Mouse (Mus musculus) embryonic facial prominence, embryonic 11.5 days (tissue): ENCODE results near the gene Trappc2l. TPM values are rescaled to one million over a fixed set of nuclear protein-coding genes. Genes with fewer than 3 reads are reported as not detected.
"Not testable (repeated sequence)": the region's sequence is repeated elsewhere in the genome, so short reads cannot be mapped to it uniquely, and the experiment has no call there.

Experiments used
- ATAC-seq: fragments of 200-750 bp; cut with Nextera tagmentation; replicated peaks from 2 replicates; pipeline ENCODE4 v1.8.0; 2017; ENCODE audit warnings: low read depth; ENCODE audit not compliant: insufficient number of reproducible peaks, low FRiP score, low TSS enrichment
- DNase-seq: peaks from one replicate; pipeline ENCODE4 v3.0.0-alpha.2; 2015; ENCODE audit warnings: low spot score
- H3K27ac ChIP-seq: fragments of 300-500 bp; sonication (generic); replicated peaks from 2 replicates; pipeline ENCODE4 v1.5.1; 2014; ENCODE audit warnings: mild to moderate bottlenecking, low read depth, low read length, control low read depth
- H3K27me3 ChIP-seq: fragments of 300-500 bp; sonication (generic); 2 replicates; pipeline ENCODE4 v1.6.1; 2014; ENCODE audit warnings: mild to moderate bottlenecking, low read length, moderate library complexity, mixed read lengths; ENCODE audit not compliant: control insufficient read depth, insufficient read depth
- H3K36me3 ChIP-seq: fragments of 300-500 bp; sonication (generic); replicated peaks from 2 replicates; pipeline ENCODE4 v1.6.1; 2014; ENCODE audit warnings: low read depth, mild to moderate bottlenecking, low read length, moderate library complexity, mixed read lengths; ENCODE audit not compliant: control insufficient read depth, insufficient read depth
- H3K4me1 ChIP-seq: fragments of 300-500 bp; sonication (generic); 2 replicates; pipeline ENCODE4 v1.6.1; 2014; ENCODE audit warnings: low read length, mixed read lengths; ENCODE audit not compliant: control insufficient read depth, insufficient read depth
- H3K4me2 ChIP-seq: fragments of 300-500 bp; sonication (generic); 2 replicates; pipeline ENCODE4 v1.6.1; 2014; ENCODE audit warnings: low read depth, mild to moderate bottlenecking, control low read depth, low read length, moderate library complexity
- H3K4me3 ChIP-seq: fragments of 300-500 bp; sonication (generic); 2 replicates; pipeline ENCODE4 v1.5.1; 2014; ENCODE audit warnings: low read depth, low read length, control low read depth
- H3K9ac ChIP-seq: fragments of 300-500 bp; sonication (generic); replicated peaks from 2 replicates; pipeline ENCODE4 v1.6.1; 2014; ENCODE audit warnings: mild to moderate bottlenecking, control low read depth, low read length
- H3K9me3 ChIP-seq: fragments of 300-500 bp; sonication (generic); replicated peaks from 2 replicates; pipeline ENCODE4 v1.6.1; 2016; ENCODE audit warnings: mild to moderate bottlenecking, low read length, inconsistent platforms, mixed read lengths; ENCODE audit not compliant: control insufficient read depth
- WGBS: fragments of 180-500 bp; shearing (Covaris S2); extraction: QIAGEN DNeasy Blood & Tissue Kit; methylation state at CpG from one replicate; pipeline ENCODE4 v1.1.7; 2014; 5-methylcytosine and 5-hydroxymethylcytosine counted together
- polyA plus RNA-seq: library from polyadenylated mRNA; unstranded; fragments of >200 nt; fragmentation: Nextera tagmentation; extraction: Ambion mirVana; gene quantifications from 2 replicates; pipeline ENCODE4 v1.2.1, GENCODE M21; 2014

Trappc2l gene
- polyA plus RNA-seq, 1 experiment from 2014 or later, result 38.1 TPM

GRCm38 (mm10) chr8:122622727-122623126 is 11.3 kb downstream of the Trappc2l start, which contains the start of gene Pabpn1l:
Pabpn1l (minus strand) TSS chr8:122622739.
- H3K4me1 ChIP-seq, result peaks cover 3% of the 10 kb centered on the region; the same call in 1 of the 2 replicates

GRCm38 (mm10) chr8:122623844-122624642 is 12.6 kb downstream of the Trappc2l start:
- no peak for ATAC-seq

More at GRCm38 (mm10) chr8:122622727-122623126, 11.3 kb downstream of the Trappc2l start, which contains the start of gene Pabpn1l:
- H3K4me3 ChIP-seq, result no peak within 1 kb of the TSS
- no peak within 1 kb of the TSS for H3K4me2 ChIP-seq
- H3K9me3 ChIP-seq, result no peaks in the 10 kb centered on the region
- H3K27me3 ChIP-seq, result no peaks in the 10 kb centered on the region
- no peak within 1 kb of the TSS for H3K9ac ChIP-seq
- WGBS, result 59% methylated on average over 6 of the region's 6 CpGs
- DNase-seq (no peak), ATAC-seq (no peak)
- H3K36me3 ChIP-seq, result no peaks in the 10 kb centered on the region
- no peak within 1 kb of the TSS for H3K27ac ChIP-seq

GRCm38 (mm10) chr8:122624653-122625052 is 13.2 kb downstream of the Trappc2l start:
- Histone ChIP-seq H3K27me3 (no peaks in the 10 kb centered on the region), H3K4me3 (no peak overlapping the region), H3K27ac (no peak overlapping the region), H3K9me3 (no peaks in the 10 kb centered on the region), H3K9ac (no peak overlapping the region), H3K4me2 (no peak overlapping the region), H3K4me1 (peaks cover 3% of the 10 kb centered on the region; the same call in 1 of the 2 replicates), H3K36me3 (no peaks in the 10 kb centered on the region)
- ATAC-seq, result no peak
- no peak for DNase-seq
- WGBS, result 71% methylated on average over 5 of the region's 5 CpGs

More at GRCm38 (mm10) chr8:122623844-122624642, 12.6 kb downstream of the Trappc2l start:
- no peaks in the 10 kb centered on the region for H3K36me3 ChIP-seq
- no peak for DNase-seq
- H3K9me3 ChIP-seq, result no peaks in the 10 kb centered on the region
- H3K4me3 ChIP-seq, result no peak overlapping the region
- H3K27me3 ChIP-seq, result no peaks in the 10 kb centered on the region
- no peak overlapping the region for H3K4me2 ChIP-seq
- peaks cover 3% of the 10 kb centered on the region; the same call in 1 of the 2 replicates for H3K4me1 ChIP-seq
- H3K9ac ChIP-seq, result no peak overlapping the region
- WGBS, result 90% methylated on average over 17 of the region's 17 CpGs
- no peak overlapping the region for H3K27ac ChIP-seq

GRCm38 (mm10) chr8:122625811-122626210 is 14.4 kb downstream of the Trappc2l start:
- no peak for DNase-seq
- Histone ChIP-seq H3K4me1 (no peaks in the 10 kb centered on the region; the same call in 1 of the 2 replicates), H3K9ac (no peak overlapping the region), H3K9me3 (no peaks in the 10 kb centered on the region), H3K27me3 (no peaks in the 10 kb centered on the region), H3K4me3 (no peak overlapping the region), H3K36me3 (no peaks in the 10 kb centered on the region), H3K27ac (no peak overlapping the region), H3K4me2 (no peak overlapping the region)
- ATAC-seq, result no peak
- 81% methylated on average over 9 of the region's 9 CpGs for WGBS

GRCm38 (mm10) chr8:122626896-122627295 is 15.5 kb downstream of the Trappc2l start:
- WGBS, result 67% methylated on average over 2 of the region's 2 CpGs
- no peak for ATAC-seq
- no peak overlapping the region for H3K4me3 ChIP-seq

GRCm38 (mm10) chr8:122629388-122629787 is 17.9 kb downstream of the Trappc2l start:
- Histone ChIP-seq H3K4me2 (no peak overlapping the region), H3K9ac (no peak overlapping the region), H3K9me3 (no peaks in the 10 kb centered on the region), H3K27ac (no peak overlapping the region), H3K36me3 (no peaks in the 10 kb centered on the region), H3K4me1 (no peaks in the 10 kb centered on the region; the same call in 1 of the 2 replicates), H3K27me3 (no peaks in the 10 kb centered on the region), H3K4me3 (no peak overlapping the region)
- DNase-seq (no peak), ATAC-seq (no peak)
- WGBS, result 17% methylated on average over 10 of the region's 10 CpGs

More at GRCm38 (mm10) chr8:122626896-122627295, 15.5 kb downstream of the Trappc2l start:
- Histone ChIP-seq H3K27ac (no peak overlapping the region), H3K9ac (no peak overlapping the region), H3K4me1 (no peaks in the 10 kb centered on the region; the same call in 1 of the 2 replicates), H3K4me2 (no peak overlapping the region), H3K9me3 (no peaks in the 10 kb centered on the region), H3K27me3 (no peaks in the 10 kb centered on the region), H3K36me3 (no peaks in the 10 kb centered on the region)
- DNase-seq, result no peak

GRCm38 (mm10) chr8:122630696-122631095 is 19.3 kb downstream of the Trappc2l start:
- H3K4me3 ChIP-seq, result peak overlapping the region; percentile 17
- ATAC-seq (no peak), DNase-seq (no peak)
- H3K9me3 ChIP-seq, result no peaks in the 10 kb centered on the region
- H3K27ac ChIP-seq, result no peak overlapping the region
- H3K4me1 ChIP-seq, result no peaks in the 10 kb centered on the region; the same call in 1 of the 2 replicates
- peak overlapping the region; percentile 46 for H3K9ac ChIP-seq
- H3K27me3 ChIP-seq, result no peaks in the 10 kb centered on the region
- 50% methylated on average over 22 of the region's 22 CpGs for WGBS
- H3K4me2 ChIP-seq, result peak overlapping the region; percentile 34
- H3K36me3 ChIP-seq, result no peaks in the 10 kb centered on the region

- DNase-seq, H3K9ac ChIP-seq, H3K4me3 ChIP-seq, H3K27ac ChIP-seq, H3K9me3 ChIP-seq, ATAC-seq, H3K4me1 ChIP-seq, H3K36me3 ChIP-seq, H3K27me3 ChIP-seq, H3K4me2 ChIP-seq: not testable (repeated sequence)
- WGBS, result 79% methylated on average over 3 of the region's 3 CpGs
Observed at GRCm38 (mm10) chr8:122632134-122632533, 20.7 kb downstream of the Trappc2l start.
